Mouse (Mus musculus) ES-E14 (cell line): ENCODE measurements around the gene Cntnap2.

Experiments
- CHD2 ChIP-seq: IDR thresholded peaks from 2 replicates; pipeline ENCODE4 v1.6.1; 2014; ENCODE audit warnings: mild to moderate bottlenecking, low read depth, low read length, inconsistent platforms
- MAFK ChIP-seq: IDR thresholded peaks from 2 replicates; pipeline ENCODE4 v1.6.1; 2014; ENCODE audit warnings: mild to moderate bottlenecking, low read depth, low read length, inconsistent platforms; ENCODE audit not compliant: insufficient read depth

- TF ChIP-seq CHD2 (no peak), MAFK (no peak)
Measured at GRCm38 (mm10) chr6:46414154-46414553, 1355.0 kb downstream of the Cntnap2 start.
